Mouse (Mus musculus) bone marrow, adult 2 months (tissue): ENCODE measurements around the gene Fmnl3.
A peak's percentile ranks its signal among the peaks of the same experiment; 100 is the strongest.

Experiments used
- CTCF ChIP-seq: fragments of 200-500 bp; IDR thresholded peaks from 2 replicates; pipeline ENCODE4 v1.5.1; 2011; ENCODE audit warnings: low read length, control low read depth; ENCODE audit not compliant: control insufficient read depth, insufficient read depth
- POLR2A ChIP-seq: fragments of 200-500 bp; IDR thresholded peaks from 2 replicates; pipeline ENCODE4 v1.6.1; 2011; ENCODE audit warnings: low read depth, mild to moderate bottlenecking, control low read depth, low read length, borderline replicate concordance; ENCODE audit not compliant: control insufficient read depth

- TF ChIP-seq CTCF (peak; percentile 59; the same call in 1 of the 2 replicates), POLR2A (no peak)
These were observed 86.8 kb downstream of the Fmnl3 start for GRCm38 (mm10) chr15:99283456-99283855.
